Mouse (Mus musculus) lung, embryonic 16.5 days (tissue): ENCODE data around the gene Prss29. TPM values are rescaled to one million over a fixed set of nuclear protein-coding genes. Genes with fewer than 3 reads are reported as not detected.

Experiments
- polyA plus RNA-seq: library from polyadenylated mRNA; unstranded; fragments of >200 nt; fragmentation: Nextera tagmentation; extraction: Ambion mirVana; gene quantifications from 2 replicates; pipeline ENCODE4 v1.2.1, GENCODE M21; 2015

Prss29 gene
- polyA plus RNA-seq, 1 experiment from 2014 or later = not detected

Other genes with a start within 250 kb of the Prss29 start
- 108 and 122 TPM in 2 replicates for gene Tmem204, start 235.1 kb upstream of the Prss29 start, polyA plus RNA-seq
- 42.4 and 49.6 TPM in 2 replicates for gene Telo2, start 202.7 kb upstream of the Prss29 start, polyA plus RNA-seq
- gene Ptx4, start 197.9 kb upstream of the Prss29 start, polyA plus RNA-seq = 0.19 TPM in 1 of 2 replicates, not detected in the other
- 22.1 and 22.5 TPM in 2 replicates for gene Clcn7, start 185.3 kb upstream of the Prss29 start, polyA plus RNA-seq
- gene Ccdc154, start 156.2 kb upstream of the Prss29 start, polyA plus RNA-seq = 0.73 and 1.1 TPM in 2 replicates
- gene Gm38655, start 143.2 kb upstream of the Prss29 start, polyA plus RNA-seq = 11.5 and 13.1 TPM in 2 replicates
- gene BC003965, start 134.1 kb upstream of the Prss29 start, polyA plus RNA-seq = 28.9 and 30.9 TPM in 2 replicates
- 10.7 and 10.8 TPM in 2 replicates for gene Unkl, start 130.3 kb upstream of the Prss29 start, polyA plus RNA-seq
- 48.3 and 51.2 TPM in 2 replicates for gene Gnptg, start 78.5 kb upstream of the Prss29 start, polyA plus RNA-seq
- gene Tsr3, start 78.5 kb upstream of the Prss29 start, polyA plus RNA-seq = 43.4 and 43.6 TPM in 2 replicates
- 1.3 and 1.6 TPM in 2 replicates for gene Baiap3, start 62.3 kb upstream of the Prss29 start, polyA plus RNA-seq
- gene Ube2i, start 44.0 kb upstream of the Prss29 start, polyA plus RNA-seq = 625 and 662 TPM in 2 replicates
- gene Prss34, start 20.3 kb upstream of the Prss29 start, polyA plus RNA-seq = 0.80 and 0.82 TPM in 2 replicates
- gene Prss28, start 10.0 kb upstream of the Prss29 start, polyA plus RNA-seq = not detected in 2 replicates
- 0.26 and 0.54 TPM in 2 replicates for gene Tpsab1, start 26.9 kb downstream of the Prss29 start, polyA plus RNA-seq
- 6.1 and 11.1 TPM in 2 replicates for gene Tpsb2, start 47.7 kb downstream of the Prss29 start, polyA plus RNA-seq
- 0.31 and 0.43 TPM in 2 replicates for gene Tpsg1, start 50.6 kb downstream of the Prss29 start, polyA plus RNA-seq
- gene Cacna1h, start 115.1 kb downstream of the Prss29 start, polyA plus RNA-seq = 1.5 and 2.0 TPM in 2 replicates
- gene Tekt4, start 136.0 kb downstream of the Prss29 start, polyA plus RNA-seq = 5.8 and 7.4 TPM in 2 replicates
- 0.11 and 0.21 TPM in 2 replicates for gene Sstr5, start 178.6 kb downstream of the Prss29 start, polyA plus RNA-seq